Mouse (Mus musculus): Measurements from ENCODE around the gene Spop. TPM values are rescaled to one million over a fixed set of nuclear protein-coding genes. Genes with fewer than 3 reads are reported as not detected.

Spop gene
- polyA plus RNA-seq, 1 experiment from 2014 or later: 54.1 TPM

- 0 out of 2 replicates have a peak overlapping the region, but pooled peaks have one; percentile 17 for H3K4me3 ChIP-seq (ENCODE audit: low read depth, low read length)
- WGBS: 16% methylated on average over 18 of the region's 18 CpGs
- ATAC-seq: peak; percentile 33; the same call in 1 of the 2 replicates
Measured at GRCm38 (mm10) chr11:95540637-95541385, 126.9 kb downstream of the Spop start.

More at GRCm38 (mm10) chr11:95540637-95541385, 126.9 kb downstream of the Spop start:
- Histone ChIP-seq H3K9ac (ENCODE audit: low read depth, low read length) (no peak overlapping the region), H3K27ac (ENCODE audit: low read depth, low read length) (no peak overlapping the region), H3K9me3 (ENCODE audit: control insufficient read depth) (no peaks in the 10 kb centered on the region), H3K27me3 (replicated peaks; ENCODE audit: control insufficient read depth, insufficient read depth, low read length) (no peaks in the 10 kb centered on the region), H3K4me1 (replicated peaks; ENCODE audit: control insufficient read depth, insufficient read depth, low read length) (no peaks in the 10 kb centered on the region), H3K36me3 (ENCODE audit: control insufficient read depth, insufficient read depth) (no peaks in the 10 kb centered on the region), H3K4me2 (replicated peaks; ENCODE audit: low read depth) (peak overlapping the region; percentile 43)
- no peak for TF ChIP-seq CTCF (IDR thresholded peaks at IDR 0.05; ENCODE audit: low read depth)

Other genes with a start within 250 kb of the Spop start
- gene Tac4, start 152.6 kb upstream of the Spop start, polyA plus RNA-seq (2015; fragmentation: Nextera tagmentation; extraction: Ambion mirVana): not detected in 2 replicates
- 29.7 and 30.2 TPM in 2 replicates for gene Kat7, start 103.8 kb upstream of the Spop start, polyA plus RNA-seq (2015; fragmentation: Nextera tagmentation; extraction: Ambion mirVana)
- gene Fam117a, start 77.1 kb upstream of the Spop start, polyA plus RNA-seq (2015; fragmentation: Nextera tagmentation; extraction: Ambion mirVana): 5.5 and 7.4 TPM in 2 replicates
- gene Slc35b1, start 29.4 kb upstream of the Spop start, polyA plus RNA-seq (2015; fragmentation: Nextera tagmentation; extraction: Ambion mirVana): 130 and 144 TPM in 2 replicates
- 0.22 and 0.43 TPM in 2 replicates for gene Nxph3, start 100.5 kb downstream of the Spop start, polyA plus RNA-seq (2015; fragmentation: Nextera tagmentation; extraction: Ambion mirVana)
- 7.2 and 7.4 TPM in 2 replicates for gene Ngfr, start 173.7 kb downstream of the Spop start, polyA plus RNA-seq (2015; fragmentation: Nextera tagmentation; extraction: Ambion mirVana)